Mouse (Mus musculus): ENCODE results near the gene Map3k20. TPM values are rescaled to one million over a fixed set of nuclear protein-coding genes. Genes with fewer than 3 reads are reported as not detected.

The Map3k20 gene
- polyA plus RNA-seq, 1 experiment = 3.0 TPM

GRCm38 (mm10) chr2:72443960-72444359 is 158.5 kb downstream of the Map3k20 start:
- Histone ChIP-seq H3K4me1 (ENCODE audit: control insufficient read depth, insufficient read depth, insufficient read length) (no peaks in the 10 kb centered on the region), H3K36me3 (ENCODE audit: control insufficient read depth, insufficient read depth, low read length) (no peaks in the 10 kb centered on the region), H3K27ac (ENCODE audit: insufficient read depth, low read length) (no peak overlapping the region), H3K4me3 (ENCODE audit: extremely low read depth, insufficient read depth, insufficient read length) (no peak overlapping the region), H3K27me3 (ENCODE audit: control insufficient read depth, insufficient read depth, low read length) (no peaks in the 10 kb centered on the region)
- TF ChIP-seq POLR2A (IDR thresholded peaks at IDR 0.05; ENCODE audit: low read depth, low read length) (no peak), CTCF (IDR thresholded peaks at IDR 0.05; ENCODE audit: extremely low read depth, insufficient read depth, insufficient read length, insufficient replicate concordance) (no peak)
- 79% methylated on average over 3 of the region's 3 CpGs for WGBS
- no peak for DNase-seq (ENCODE audit: low read depth in 1 of 2, low spot score in 2 of 2)

GRCm38 (mm10) chr2:72446106-72446505 is 160.7 kb downstream of the Map3k20 start:
- DNase-seq (ENCODE audit: low read depth in 1 of 2, low spot score in 2 of 2) = no peak
- no peak overlapping the region for H3K4me3 ChIP-seq (ENCODE audit: extremely low read depth, insufficient read depth, insufficient read length)
- H3K36me3 ChIP-seq (ENCODE audit: control insufficient read depth, insufficient read depth, low read length) = no peaks in the 10 kb centered on the region
- WGBS = 95% methylated on average over 3 of the region's 3 CpGs
- no peaks in the 10 kb centered on the region for H3K27me3 ChIP-seq (ENCODE audit: control insufficient read depth, insufficient read depth, low read length)
- no peak overlapping the region for H3K27ac ChIP-seq (ENCODE audit: insufficient read depth, low read length)
- no peak for TF ChIP-seq CTCF (IDR thresholded peaks at IDR 0.05; ENCODE audit: extremely low read depth, insufficient read depth, insufficient read length, insufficient replicate concordance)
- TF ChIP-seq POLR2A (IDR thresholded peaks at IDR 0.05; ENCODE audit: low read depth, low read length) = no peak
- H3K4me1 ChIP-seq (ENCODE audit: control insufficient read depth, insufficient read depth, insufficient read length) = no peaks in the 10 kb centered on the region

DNA sequence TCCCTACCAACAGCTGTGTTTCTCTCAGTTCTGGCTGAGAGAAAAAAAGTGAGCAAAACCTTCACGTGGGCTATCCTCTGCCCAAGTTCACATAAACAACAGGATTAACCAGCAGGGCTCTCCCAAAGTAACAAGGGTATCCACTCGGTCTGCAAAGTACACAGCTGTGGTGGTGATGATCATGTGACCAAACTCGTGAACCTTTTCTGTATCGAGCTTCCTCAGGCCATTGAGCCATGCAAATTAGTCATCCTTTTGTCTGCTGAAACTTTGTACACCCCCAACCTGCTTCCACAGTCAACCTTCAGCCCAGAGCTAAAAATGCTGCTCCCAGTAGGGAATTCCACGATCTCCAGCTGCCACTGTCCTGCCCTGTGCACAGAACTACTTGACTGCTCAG is 161.2 kb downstream of the Map3k20 start:
- DNase-seq (ENCODE audit: low read depth in 1 of 2, low spot score in 2 of 2) = no peak
- Histone ChIP-seq H3K27ac (ENCODE audit: insufficient read depth, low read length) (no peak overlapping the region), H3K4me1 (ENCODE audit: control insufficient read depth, insufficient read depth, insufficient read length) (no peaks in the 10 kb centered on the region), H3K36me3 (ENCODE audit: control insufficient read depth, insufficient read depth, low read length) (no peaks in the 10 kb centered on the region), H3K4me3 (ENCODE audit: extremely low read depth, insufficient read depth, insufficient read length) (no peak overlapping the region), H3K27me3 (ENCODE audit: control insufficient read depth, insufficient read depth, low read length) (no peaks in the 10 kb centered on the region)
- WGBS = 46% methylated on average over 5 of the region's 5 CpGs
- no peak for TF ChIP-seq CTCF (IDR thresholded peaks at IDR 0.05; ENCODE audit: extremely low read depth, insufficient read depth, insufficient read length, insufficient replicate concordance)
- no peak for TF ChIP-seq POLR2A (IDR thresholded peaks at IDR 0.05; ENCODE audit: low read depth, low read length)

DNA sequence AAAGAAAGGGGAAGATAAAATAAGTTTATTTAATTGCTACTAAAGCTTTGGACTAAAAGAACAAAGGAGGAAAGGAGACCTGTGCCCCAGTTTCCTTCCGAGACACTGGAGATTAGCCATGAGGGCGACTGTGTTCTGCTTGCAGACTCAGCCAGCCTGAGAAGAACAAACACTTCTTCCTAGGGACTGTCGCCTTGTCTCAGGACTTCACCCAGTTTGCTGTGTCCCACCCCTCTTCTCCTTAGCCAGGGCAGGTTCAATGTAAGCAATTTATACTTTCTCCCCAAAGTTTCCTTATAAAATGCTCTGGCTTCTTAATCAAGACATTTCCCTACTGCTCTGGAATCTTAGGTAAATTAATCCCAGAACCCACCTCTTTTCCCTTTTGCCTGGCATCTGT is 168.1 kb downstream of the Map3k20 start:
- WGBS = 69% methylated on average over 3 of the region's 3 CpGs
- Histone ChIP-seq H3K4me1 (ENCODE audit: control insufficient read depth, insufficient read depth, insufficient read length) (no peaks in the 10 kb centered on the region), H3K27ac (ENCODE audit: insufficient read depth, low read length) (no peak overlapping the region), H3K4me3 (ENCODE audit: extremely low read depth, insufficient read depth, insufficient read length) (no peak overlapping the region), H3K36me3 (ENCODE audit: control insufficient read depth, insufficient read depth, low read length) (no peaks in the 10 kb centered on the region), H3K27me3 (ENCODE audit: control insufficient read depth, insufficient read depth, low read length) (peaks cover 1% of the 10 kb centered on the region; the same call in 1 of the 2 replicates)
- TF ChIP-seq CTCF (IDR thresholded peaks at IDR 0.05; ENCODE audit: extremely low read depth, insufficient read depth, insufficient read length, insufficient replicate concordance) (no peak), POLR2A (IDR thresholded peaks at IDR 0.05; ENCODE audit: low read depth, low read length) (no peak)
- DNase-seq (ENCODE audit: low read depth in 1 of 2, low spot score in 2 of 2) = no peak

DNA sequence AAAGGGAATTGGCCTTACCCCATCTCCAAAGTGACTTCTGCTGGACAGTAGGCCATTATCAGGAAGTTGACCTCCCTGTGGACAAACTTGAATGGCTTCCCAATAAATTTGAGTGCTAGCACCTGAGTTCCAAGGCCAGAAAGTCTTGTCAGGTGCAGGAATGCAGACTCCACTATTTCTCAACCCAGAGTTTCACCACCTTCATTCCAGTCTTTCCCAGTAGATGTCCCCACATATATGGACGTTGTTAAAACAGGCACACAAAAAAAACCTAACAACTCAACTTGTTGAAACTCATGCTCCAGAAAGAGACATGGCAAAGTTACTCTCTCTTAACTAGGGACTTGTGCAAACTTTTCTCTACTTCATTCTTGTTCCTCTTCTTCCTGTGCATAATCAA is 170.8 kb downstream of the Map3k20 start:
- Histone ChIP-seq H3K4me1 (ENCODE audit: control insufficient read depth, insufficient read depth, insufficient read length) (no peaks in the 10 kb centered on the region), H3K27me3 (ENCODE audit: control insufficient read depth, insufficient read depth, low read length) (peaks cover 1% of the 10 kb centered on the region; the same call in 1 of the 2 replicates), H3K4me3 (ENCODE audit: extremely low read depth, insufficient read depth, insufficient read length) (no peak overlapping the region), H3K27ac (ENCODE audit: insufficient read depth, low read length) (no peak overlapping the region), H3K36me3 (ENCODE audit: control insufficient read depth, insufficient read depth, low read length) (no peaks in the 10 kb centered on the region)
- no peak for DNase-seq (ENCODE audit: low read depth in 1 of 2, low spot score in 2 of 2)
- no peak for TF ChIP-seq CTCF (IDR thresholded peaks at IDR 0.05; ENCODE audit: extremely low read depth, insufficient read depth, insufficient read length, insufficient replicate concordance)
- no peak for TF ChIP-seq POLR2A (IDR thresholded peaks at IDR 0.05; ENCODE audit: low read depth, low read length)
- WGBS = 55% methylated on average over 1 of the region's 1 CpGs

GRCm38 (mm10) chr2:72464376-72465014 is 179.1 kb downstream of the Map3k20 start:
- TF ChIP-seq CTCF (IDR thresholded peaks at IDR 0.05; ENCODE audit: extremely low read depth, insufficient read depth, insufficient read length, insufficient replicate concordance) (no peak), POLR2A (IDR thresholded peaks at IDR 0.05; ENCODE audit: low read depth, low read length) (no peak)
- no peak overlapping the region for H3K4me3 ChIP-seq (ENCODE audit: extremely low read depth, insufficient read depth, insufficient read length)
- H3K27me3 ChIP-seq (ENCODE audit: control insufficient read depth, insufficient read depth, low read length) = no peaks in the 10 kb centered on the region
- 19% methylated on average over 7 of the region's 7 CpGs for WGBS
- H3K4me1 ChIP-seq (ENCODE audit: control insufficient read depth, insufficient read depth, insufficient read length) = no peaks in the 10 kb centered on the region; the same call in 1 of the 2 replicates
- H3K27ac ChIP-seq (ENCODE audit: insufficient read depth, low read length) = no peak overlapping the region
- no peaks in the 10 kb centered on the region for H3K36me3 ChIP-seq (ENCODE audit: control insufficient read depth, insufficient read depth, low read length)
- no peak for DNase-seq (ENCODE audit: low read depth in 1 of 2, low spot score in 2 of 2)

DNA sequence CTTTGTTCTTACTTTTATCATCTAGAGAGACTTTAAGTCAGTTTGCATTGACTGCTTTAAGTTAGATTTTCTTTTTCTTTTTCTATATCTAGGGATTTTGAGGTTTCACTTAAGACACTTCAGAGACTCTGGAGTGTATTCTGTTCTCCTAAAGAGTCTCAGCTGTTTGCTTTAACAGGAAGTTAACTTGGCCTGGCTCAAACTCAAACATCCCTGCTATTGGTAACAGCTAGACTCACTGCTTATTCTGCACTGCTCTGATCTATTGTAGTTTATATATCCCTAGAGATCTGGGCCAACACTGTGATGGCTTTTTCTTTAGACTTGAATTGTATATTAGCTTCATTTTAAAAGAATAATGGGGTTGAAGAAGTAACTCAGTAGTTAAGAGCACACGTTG is 182.2 kb downstream of the Map3k20 start:
- Histone ChIP-seq H3K27ac (ENCODE audit: insufficient read depth, low read length) (no peak overlapping the region), H3K4me3 (ENCODE audit: extremely low read depth, insufficient read depth, insufficient read length) (no peak overlapping the region), H3K27me3 (ENCODE audit: control insufficient read depth, insufficient read depth, low read length) (no peaks in the 10 kb centered on the region), H3K4me1 (ENCODE audit: control insufficient read depth, insufficient read depth, insufficient read length) (no peaks in the 10 kb centered on the region; the same call in 1 of the 2 replicates), H3K36me3 (ENCODE audit: control insufficient read depth, insufficient read depth, low read length) (no peaks in the 10 kb centered on the region)
- DNase-seq (ENCODE audit: low read depth in 1 of 2, low spot score in 2 of 2) = no peak
- TF ChIP-seq POLR2A (IDR thresholded peaks at IDR 0.05; ENCODE audit: low read depth, low read length) = no peak
- no peak for TF ChIP-seq CTCF (IDR thresholded peaks at IDR 0.05; ENCODE audit: extremely low read depth, insufficient read depth, insufficient read length, insufficient replicate concordance)
- 87% methylated on average over 1 of the region's 1 CpGs for WGBS
